Mouse (Mus musculus): ENCODE results near the gene Smim14. TPM values are rescaled to one million over a fixed set of nuclear protein-coding genes. Genes with fewer than 3 reads are reported as not detected.
A peak's percentile ranks its signal among the peaks of the same experiment; 100 is the strongest.
"Not testable (repeated sequence)": the region's sequence is repeated elsewhere in the genome, so short reads cannot be mapped to it uniquely, and the experiment has no call there.

The Smim14 gene
- total RNA-seq, 4 experiments from 2014 or later = 149 to 180 (median 174) TPM

DNA sequence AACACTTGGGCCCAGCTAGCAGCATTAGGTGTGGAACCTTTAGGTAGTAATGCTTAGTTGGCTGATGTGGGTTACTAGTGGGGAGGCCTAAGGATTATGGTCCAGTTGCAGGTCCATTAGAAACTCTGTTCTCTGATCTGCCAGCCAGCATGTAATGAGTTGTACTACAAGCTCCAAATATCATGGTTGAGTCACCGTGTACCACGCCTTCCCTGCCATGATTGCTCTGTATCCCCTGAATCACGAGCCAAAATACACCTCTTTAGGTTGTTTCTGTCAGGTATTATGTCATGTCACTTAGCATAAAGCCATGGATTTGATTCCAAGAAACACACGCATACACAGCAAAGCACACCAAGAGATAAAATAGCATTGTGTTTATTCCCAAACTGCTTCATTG is 12.2 kb downstream of the Smim14 start:
- no peak for DNase-seq (ENCODE audit: low spot score in 2 of 2)

DNA sequence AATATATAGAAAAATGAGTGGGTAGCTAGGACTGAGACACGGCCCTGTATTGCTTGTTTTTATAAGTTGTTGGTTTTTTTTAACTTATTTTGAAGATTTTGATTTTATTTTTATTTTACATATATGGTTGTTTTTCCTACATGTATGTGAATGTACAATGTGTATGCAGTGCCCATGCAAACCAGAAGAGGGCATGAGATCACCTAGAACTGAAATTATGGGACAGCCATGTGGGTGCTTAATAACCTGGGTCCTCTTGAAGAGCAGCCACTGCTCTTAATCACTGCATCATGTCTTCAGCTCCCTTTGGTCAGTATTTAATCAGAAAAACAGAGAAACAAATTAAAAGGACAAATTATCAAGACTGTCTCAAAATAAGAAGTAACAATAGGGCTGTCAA is 15.2 kb downstream of the Smim14 start:
- DNase-seq (ENCODE audit: low spot score in 2 of 2) = no peak

DNA sequence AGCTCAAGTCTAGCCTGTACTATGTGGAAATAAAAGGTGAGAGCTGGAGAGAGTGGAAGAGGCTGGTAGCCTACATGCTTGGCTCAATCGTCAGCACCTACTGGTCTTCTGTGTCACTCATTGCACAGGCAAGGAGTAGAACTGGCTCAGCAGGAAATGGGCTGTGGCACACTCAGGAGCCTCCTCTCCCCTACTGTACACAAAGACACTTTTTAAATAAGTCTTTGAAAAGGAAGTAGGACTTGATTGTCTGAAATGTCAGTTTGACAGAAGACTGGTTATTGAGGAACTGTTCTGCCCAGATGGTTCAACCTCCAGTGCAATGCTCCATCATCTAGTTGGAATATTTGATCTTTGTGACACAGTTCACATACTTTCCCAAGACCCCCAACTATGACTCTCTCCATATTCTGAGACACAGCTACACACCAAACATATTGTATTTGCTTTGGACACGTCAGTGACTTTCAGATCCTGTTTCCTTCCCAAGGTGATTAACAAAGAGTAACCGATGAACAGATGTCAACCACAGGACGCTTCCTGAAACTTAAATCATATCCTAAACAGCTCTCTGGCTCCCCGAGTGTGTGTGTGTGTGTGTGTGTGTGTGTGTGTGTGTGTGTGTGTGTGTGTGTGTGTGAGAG is 22.2 kb downstream of the Smim14 start:
- no peak for DNase-seq (ENCODE audit: low spot score in 2 of 2)

DNA sequence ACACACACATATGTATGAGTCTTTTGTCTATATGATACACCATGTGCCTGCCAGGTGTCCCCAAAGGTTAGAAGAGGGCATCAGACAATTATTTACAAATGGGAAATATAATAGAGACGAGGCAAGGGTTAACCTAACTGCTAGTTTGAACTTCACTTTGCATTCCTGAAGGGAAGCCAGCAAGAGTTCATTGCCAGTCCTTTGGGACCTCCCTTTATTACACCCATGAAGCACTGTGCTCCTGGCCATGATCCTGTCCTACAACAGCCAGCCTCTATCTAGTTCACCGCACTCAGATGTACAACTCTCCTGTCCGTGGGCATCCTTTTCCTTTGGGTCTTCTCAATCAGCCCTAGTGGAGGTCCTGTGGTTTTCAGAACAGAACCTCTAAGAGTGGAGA is 23.5 kb downstream of the Smim14 start:
- no peak for DNase-seq (ENCODE audit: low spot score in 2 of 2)

DNA sequence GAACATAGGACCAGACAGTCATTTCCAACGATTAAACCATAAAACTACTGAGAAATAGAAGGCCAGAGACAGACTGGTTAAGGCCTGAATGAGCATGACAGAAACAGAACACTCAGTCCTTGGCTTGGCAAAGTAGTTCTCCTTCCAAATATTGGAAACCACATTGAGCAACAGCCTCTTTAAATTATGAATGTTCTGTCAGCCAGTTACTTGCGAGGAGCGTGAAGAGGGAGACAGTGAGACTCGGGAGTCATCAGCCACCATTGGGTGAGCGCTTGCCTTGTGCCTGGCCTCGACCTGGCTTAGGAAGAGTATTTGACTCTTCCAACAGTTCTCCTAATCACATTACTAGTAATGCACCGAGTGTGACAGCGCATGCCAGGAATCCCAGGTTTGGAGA is 28.6 kb downstream of the Smim14 start:
- DNase-seq (ENCODE audit: low spot score in 2 of 2) = no peak

DNA sequence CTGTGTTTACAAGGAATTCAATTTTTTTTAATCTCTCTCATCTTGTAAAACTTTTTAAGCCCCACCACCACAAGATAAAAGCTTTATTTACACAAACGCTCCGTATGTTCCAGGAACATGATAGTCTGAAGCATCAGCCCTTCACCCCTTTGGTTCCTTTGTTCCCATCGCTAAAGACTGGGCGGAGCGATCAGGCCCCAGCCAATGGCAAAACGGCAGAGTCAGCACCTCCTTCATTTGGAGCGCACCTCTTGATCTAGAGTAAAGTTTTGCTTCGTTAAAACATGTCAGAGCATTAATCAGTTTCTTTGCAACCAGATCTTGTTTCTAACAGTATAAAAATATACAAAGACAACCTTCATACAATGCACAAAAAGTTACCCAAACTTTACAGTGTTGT is 31.2 kb downstream of the Smim14 start:
- no peak for DNase-seq (ENCODE audit: low spot score in 2 of 2)

DNA sequence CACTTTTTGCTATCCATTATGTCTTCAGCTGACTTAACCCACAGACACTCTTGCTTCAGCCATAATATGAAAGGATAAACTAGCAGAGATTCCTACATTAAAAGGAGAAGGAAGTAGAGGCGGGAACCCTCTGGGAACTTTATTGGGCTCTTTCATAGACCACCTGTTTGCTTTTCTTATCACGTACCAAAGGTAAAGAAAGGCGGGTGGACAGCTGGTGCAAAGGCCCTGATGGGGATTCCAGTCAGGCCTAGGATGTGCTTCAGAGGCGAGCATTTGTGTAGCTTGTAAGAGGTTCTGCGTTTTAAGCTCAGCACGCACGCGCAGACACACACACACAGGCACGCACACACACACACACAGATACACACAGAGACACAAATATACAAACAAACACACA is 35.6 kb downstream of the Smim14 start:
- no peak for DNase-seq (ENCODE audit: low spot score in 2 of 2)

DNA sequence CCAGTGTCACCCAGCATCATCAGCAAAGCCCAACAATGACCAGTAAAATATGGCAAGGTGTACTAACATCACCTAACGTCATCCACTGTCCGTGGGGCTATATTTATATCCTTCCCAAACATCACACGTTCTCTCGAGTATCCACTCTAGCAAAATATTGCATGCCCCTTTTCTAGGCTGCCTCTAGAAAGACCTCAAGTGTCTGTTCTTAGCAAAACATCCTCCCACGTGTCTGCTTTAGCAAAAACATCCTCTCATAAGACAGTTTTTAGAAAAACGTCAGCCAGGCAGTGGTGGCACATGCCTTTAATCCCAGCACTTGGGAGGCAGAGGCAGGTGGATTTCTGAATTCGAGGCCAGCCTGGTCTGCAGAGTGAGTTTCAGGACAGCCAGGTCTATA is 36.8 kb downstream of the Smim14 start:
- DNase-seq (ENCODE audit: low spot score in 2 of 2) = no peak

DNA sequence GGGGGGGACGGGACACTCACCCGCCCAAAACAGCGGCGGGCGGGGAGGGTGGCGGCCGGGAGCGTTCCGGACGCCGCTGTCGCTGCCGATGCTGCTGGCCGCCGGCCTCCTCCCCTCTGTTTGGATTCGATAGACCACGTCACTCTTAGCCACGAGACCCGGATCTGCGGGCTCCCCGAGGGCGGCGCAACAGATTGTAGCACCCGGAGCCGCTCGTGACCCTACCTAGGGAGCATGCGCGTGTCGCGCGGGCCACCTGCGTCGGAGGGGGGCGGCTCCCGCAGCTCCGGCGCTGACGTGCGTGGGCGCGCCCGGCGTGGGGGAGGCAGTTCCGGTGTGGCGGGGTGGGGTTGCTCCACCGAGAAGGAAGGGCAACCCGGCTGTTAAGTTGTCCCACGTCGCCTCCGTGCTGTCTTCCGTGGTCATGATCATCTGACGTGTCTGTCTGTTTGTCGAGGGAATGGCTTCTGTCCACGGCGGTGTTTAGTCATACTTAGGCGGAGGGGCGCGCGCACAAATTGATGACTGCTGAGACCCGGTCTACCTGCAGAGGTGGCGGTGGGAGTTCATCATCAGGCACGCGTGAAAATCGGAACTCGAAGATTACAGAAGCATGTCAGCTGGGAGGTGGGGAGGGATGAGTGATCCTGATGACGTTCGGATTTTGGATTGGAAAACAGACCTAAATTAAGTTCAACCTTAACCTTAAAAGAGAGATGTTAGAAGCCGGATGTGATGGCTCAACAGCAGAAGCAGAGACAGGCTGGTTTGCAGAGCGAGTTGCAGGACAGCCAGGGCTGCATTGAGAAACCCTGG is 44.1 kb downstream of the Smim14 start, which contains the start of gene Gm43552:
Gene Gm43552, minus strand, starts transcription at position 118 of the 816 bp plus-strand sequence.
- peak; percentile 86 to 97 for DNase-seq (ENCODE audit: low spot score in 2 of 2)

DNA sequence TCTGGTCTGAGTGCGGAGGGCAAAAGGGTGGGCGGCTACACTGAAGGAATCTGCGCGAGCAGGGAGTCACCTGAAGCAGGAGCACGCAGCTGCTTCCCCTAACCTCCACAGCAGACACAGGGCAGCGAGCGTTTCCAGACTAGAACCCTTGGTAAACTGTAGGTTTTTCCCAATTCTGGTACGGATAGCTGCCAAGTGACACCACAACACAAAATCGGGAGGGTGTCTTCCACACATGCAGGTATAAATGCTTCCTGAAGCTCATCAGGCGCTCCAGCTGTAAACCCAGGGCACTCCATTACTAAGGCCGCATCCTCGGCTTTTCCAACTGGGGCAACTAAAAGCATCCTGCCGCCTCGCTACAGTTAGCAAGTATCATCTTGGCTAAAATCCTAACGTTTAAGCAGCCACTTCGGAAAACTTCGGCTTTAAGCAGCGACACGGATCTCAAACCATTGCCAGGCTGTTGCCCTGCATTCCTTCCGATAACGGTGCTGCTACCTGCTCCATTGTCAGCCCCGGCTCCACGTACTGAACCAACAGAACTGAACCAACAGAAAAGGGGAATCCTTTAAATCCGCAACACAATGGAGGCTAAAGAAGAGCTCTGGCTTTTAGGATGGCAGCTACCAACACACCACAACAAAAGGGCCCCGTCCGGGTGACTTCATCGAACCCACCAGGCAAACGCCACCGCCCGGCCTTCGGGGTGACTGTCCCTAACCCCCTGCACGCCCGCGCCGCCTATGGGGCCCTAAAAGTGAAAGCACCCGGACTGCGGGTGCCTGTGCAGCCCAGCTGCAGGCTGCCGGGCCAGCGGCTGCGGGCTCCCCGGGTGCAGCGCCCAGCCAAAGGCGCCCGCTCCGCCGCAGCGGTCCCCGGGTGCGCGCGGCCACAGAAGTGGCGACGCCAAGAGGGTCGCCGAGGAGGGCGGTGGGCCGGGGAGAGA is 44.9 kb downstream of the Smim14 start:
- peak; percentile 48 to 50 for DNase-seq (ENCODE audit: low spot score in 2 of 2)

DNA sequence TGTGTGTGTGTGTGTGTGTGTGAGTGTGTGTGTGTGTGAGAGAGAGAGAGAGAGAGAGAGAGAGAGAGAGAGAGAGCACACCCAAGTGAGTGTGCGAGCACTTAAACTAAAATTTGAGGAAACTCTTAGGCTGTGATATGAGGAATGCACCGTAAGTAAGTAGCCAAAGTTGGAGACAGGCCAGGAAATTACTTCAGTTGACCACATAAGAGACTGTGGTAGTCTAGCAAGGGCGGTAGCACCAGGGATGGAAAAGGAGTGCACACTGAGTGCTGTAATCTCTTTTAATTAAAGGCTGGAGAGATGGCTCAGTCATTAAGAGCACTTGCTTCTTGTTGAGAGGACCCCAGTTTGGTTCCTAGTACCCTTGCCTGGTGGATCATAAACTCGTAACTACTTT is 47.2 kb downstream of the Smim14 start:
- no peak for DNase-seq (ENCODE audit: low spot score in 2 of 2)

DNA sequence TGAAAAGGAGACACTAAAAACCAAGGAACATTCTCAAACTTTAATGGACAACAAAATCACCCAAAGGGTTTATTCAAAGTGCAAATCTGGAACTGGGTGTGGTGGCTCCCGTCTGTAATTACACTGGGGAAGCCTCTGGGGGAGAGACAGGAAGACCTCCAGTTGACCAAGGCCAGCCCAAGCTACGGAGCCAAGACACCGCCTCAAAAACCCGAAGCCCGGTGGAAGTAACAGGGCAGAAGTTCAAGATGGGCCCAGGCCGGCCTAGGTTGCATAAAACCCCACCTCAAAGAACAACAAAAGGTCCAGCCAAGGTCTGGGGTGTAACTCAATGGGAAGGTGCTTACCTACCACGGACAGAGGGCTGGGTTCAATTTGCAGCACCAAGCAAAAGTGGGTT is 48.3 kb downstream of the Smim14 start:
- no peak for DNase-seq (ENCODE audit: low spot score in 2 of 2)

DNA sequence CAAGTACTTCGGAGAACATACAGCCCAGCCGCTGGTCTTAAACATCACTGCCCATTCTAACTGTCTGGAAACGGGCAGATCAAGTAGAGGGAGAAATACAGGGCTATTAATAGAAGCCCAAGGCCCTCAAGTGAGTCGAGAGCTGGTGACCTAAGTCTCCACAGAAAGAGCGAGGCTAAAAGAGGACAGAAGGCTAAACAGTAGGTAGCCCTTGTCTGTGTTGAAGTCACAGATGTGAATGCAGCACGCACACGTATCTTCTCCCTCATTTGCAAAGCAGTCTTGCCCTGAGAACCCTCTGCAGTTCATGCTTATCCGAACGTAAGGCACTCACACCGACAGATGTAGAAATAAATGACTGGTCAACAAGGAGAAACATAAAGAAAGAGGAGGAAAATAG is 49.6 kb downstream of the Smim14 start:
- no peak for DNase-seq (ENCODE audit: low spot score in 2 of 2)

DNA sequence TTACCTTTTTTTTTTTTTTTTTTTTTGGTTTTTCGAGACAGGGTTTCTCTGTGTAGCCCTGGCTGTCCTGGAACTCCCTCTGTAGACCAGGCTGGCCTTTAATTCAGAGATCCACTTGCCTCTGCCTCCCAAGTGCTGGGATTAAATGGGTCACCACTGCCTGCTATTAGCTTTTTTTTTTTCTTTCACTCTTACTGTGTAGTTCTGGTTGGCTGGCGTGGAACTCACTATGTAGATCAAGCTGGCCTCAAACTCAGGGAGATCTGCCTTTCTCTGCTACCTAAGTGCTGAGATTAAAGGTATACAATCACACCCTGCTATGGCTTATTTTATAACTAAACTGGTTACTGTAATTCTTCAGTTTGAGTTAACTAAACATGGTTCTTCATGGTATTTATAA is 50.5 kb downstream of the Smim14 start:
- DNase-seq (ENCODE audit: low spot score in 2 of 2) = no peak

DNA sequence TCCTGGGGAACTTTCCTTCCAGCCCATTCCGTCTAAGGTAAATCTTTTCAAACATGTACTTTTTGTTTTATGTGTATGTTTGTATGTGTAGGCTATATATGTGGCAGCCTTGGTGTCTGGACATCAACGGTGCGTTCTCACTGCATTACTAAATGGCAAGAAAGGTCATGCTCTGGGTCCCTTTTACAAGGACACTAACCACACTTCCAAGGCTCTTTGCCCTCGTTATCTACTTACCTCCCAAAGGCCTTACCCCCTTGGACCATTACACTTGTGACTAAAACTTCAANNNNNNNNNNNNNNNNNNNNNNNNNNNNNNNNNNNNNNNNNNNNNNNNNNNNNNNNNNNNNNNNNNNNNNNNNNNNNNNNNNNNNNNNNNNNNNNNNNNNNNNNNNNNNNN is 54.0 kb downstream of the Smim14 start:
- DNase-seq (ENCODE audit: low spot score in 2 of 2) = no peak

DNA sequence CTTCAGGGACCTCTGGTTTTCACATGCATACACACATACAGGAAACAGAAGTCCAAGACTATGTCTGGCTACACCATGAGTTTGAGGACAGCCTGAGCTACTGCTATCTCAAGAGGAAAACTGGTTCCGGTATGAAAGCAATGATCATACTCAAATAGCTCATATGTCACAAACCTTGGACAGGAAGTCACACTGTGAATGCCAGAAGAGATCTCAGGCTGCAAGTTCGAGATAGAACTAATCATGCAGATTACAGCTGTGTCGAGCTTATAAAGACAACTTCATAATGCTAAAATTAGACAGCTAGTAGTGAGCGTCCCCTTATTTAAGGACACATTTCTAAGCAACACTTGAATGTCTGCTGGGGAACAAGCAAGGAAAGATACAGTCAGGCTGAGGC is 56.5 kb downstream of the Smim14 start:
- no peak for DNase-seq (ENCODE audit: low spot score in 2 of 2)

DNA sequence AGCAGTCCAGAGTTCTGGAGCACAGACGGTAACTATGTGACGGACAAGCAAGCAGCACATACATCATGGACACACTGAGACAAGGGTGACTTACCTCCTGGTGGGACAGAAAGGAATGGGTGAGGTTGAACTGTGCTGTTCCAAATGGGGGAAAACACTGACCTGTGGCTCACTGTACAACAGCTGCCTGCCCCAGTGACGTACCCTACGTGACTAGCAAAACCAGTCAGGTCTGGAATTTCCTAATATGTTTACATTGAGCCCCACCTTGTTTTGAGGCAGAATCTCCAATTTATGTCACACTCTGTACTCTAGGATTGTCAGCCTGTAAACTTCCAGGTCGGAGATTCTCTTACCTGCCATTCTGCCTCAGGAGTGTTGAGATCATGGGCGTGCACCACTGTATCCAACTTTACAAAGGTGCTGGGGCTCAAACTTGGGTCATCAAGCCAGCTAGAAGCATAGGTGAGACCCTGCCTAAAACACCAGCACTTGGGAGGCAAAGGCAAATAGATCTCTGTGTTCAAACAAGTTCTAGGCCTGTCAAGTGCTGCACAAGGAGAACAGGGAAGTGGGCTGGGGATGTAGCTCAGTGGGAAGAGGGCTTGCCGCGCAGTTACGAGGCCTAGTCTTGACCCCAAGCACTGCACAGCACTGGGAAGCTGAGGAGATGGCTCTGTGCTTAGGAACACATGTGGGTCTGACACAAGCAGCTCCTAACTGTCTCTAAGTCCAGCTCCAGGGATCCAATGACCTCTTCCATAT is 57.1 kb downstream of the Smim14 start:
- DNase-seq (ENCODE audit: low spot score in 2 of 2) = no peak

DNA sequence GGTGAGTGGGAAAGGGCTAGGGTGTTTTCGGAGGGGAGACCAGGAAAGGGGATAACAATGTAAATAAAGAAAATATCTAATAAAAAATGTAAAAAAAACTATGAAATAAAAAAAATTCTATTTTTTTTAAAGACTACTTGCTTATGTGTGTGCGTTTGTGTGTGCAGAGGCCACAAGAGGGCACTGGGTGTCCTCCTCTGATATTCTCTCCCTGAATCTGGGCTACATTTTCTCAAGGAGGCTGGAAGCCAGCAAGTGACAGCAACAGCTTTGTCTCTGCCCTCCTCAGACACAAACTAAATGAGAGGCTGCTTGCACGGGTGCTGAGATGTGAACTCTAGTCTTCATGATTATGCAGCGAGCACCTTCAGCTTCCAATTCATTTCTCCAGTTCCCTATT is 58.8 kb downstream of the Smim14 start:
- DNase-seq (ENCODE audit: low spot score in 2 of 2) = no peak

DNA sequence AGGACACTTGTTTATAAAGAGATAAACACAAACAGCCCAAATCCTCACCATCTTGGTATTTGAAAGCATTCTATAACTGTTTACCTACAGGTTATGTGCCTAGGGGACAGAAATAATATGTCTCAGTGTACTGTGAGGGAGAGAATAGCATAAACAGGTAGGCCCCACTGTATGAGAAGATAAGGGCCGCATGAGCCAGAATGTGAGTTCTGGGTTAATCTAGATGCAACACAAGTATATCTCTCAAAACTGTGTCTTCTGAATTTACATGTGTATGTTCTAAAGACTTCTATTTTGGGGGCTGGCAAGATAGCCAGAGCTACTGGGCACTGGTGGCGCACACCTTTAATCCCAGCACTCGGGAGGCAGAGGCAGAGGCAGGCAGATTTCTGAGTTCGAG is 60.2 kb downstream of the Smim14 start:
- DNase-seq (ENCODE audit: low spot score in 2 of 2) = not testable (repeated sequence)

DNA sequence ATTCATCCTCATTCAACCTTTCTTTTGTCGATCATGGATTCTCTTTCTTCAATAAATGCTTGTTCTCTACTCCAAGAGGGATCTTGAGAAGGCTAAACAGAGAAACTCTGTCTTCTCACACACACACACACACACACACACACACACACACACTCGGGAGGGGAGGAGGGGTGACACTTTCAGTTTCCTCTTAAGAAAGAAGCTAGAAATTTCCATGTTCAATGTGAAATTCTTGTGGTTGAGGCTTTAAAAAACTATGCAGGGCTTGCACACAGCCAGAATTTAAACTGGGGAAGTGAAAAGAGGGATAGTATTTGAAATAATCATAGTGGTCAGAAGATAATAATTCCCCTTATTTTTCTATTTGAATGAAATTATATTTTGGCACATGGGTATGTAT is 61.2 kb downstream of the Smim14 start:
- DNase-seq (ENCODE audit: low spot score in 2 of 2) = no peak

DNA sequence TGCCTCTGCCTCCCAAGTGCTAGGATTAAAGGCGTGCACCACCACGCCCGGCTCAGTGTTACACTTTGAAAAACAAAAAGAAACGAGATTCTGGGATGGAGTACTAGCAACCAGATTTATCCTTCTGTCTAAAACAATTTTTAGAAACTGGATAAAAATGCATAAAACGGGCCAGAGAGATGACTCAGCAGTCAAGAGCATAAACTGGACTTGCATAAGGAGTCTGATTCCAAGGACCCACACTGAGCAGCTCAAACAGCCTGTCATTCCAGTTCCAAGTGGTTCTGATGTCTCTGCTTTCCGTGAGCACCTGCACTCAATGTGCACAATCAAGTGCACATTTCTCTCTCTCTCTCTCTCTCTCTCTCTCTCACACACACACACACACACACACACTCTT is 67.2 kb downstream of the Smim14 start:
- peak in 1 of 2 experiments; percentile 42 for DNase-seq (ENCODE audit: low spot score in 2 of 2)
